Mouse (Mus musculus) midbrain, embryonic 16.5 days (tissue): ENCODE measurements around the gene Cfap58. TPM values are rescaled to one million over a fixed set of nuclear protein-coding genes. Genes with fewer than 3 reads are reported as not detected.

ENCODE experiments used
- ATAC-seq: fragments of 200-750 bp; cut with Nextera tagmentation; 2 replicates; pipeline ENCODE4 v1.8.0; 2017; ENCODE audit warnings: moderate TSS enrichment
- H3K27ac ChIP-seq: fragments of 300-500 bp; sonication (generic); 2 replicates; pipeline ENCODE4 v1.5.1; 2014; ENCODE audit warnings: mild to moderate bottlenecking, low read length, mixed read lengths
- H3K27me3 ChIP-seq: fragments of 300-500 bp; sonication (generic); 2 replicates; pipeline ENCODE4 v1.6.1; 2014; ENCODE audit warnings: low read depth, low read length, mixed read lengths; ENCODE audit not compliant: control insufficient read depth, insufficient read depth
- H3K36me3 ChIP-seq: fragments of 300-500 bp; sonication (generic); 2 replicates; pipeline ENCODE4 v1.6.1; 2014; ENCODE audit warnings: mild to moderate bottlenecking, low read length, moderate library complexity, mixed read lengths; ENCODE audit not compliant: control insufficient read depth, insufficient read depth
- H3K4me1 ChIP-seq: fragments of 300-500 bp; sonication (generic); 2 replicates; pipeline ENCODE4 v1.6.1; 2014; ENCODE audit warnings: mild to moderate bottlenecking, low read length, mixed read lengths; ENCODE audit not compliant: control insufficient read depth, insufficient read depth
- H3K4me2 ChIP-seq: fragments of 300-500 bp; sonication (generic); 2 replicates; pipeline ENCODE4 v1.6.1; 2014; ENCODE audit warnings: mild to moderate bottlenecking, low read length, mixed read lengths
- H3K4me3 ChIP-seq: fragments of 300-500 bp; sonication (generic); 2 replicates; pipeline ENCODE4 v1.5.1; 2014; ENCODE audit warnings: low read depth, mild to moderate bottlenecking, low read length, moderate library complexity, mixed read lengths
- H3K9ac ChIP-seq: fragments of 300-500 bp; sonication (generic); 2 replicates; pipeline ENCODE4 v1.6.1; 2014; ENCODE audit warnings: low read depth, low read length, mixed read lengths
- H3K9me3 ChIP-seq: fragments of 300-500 bp; sonication (generic); replicated peaks from 2 replicates; pipeline ENCODE4 v1.6.1; 2014; ENCODE audit warnings: mild to moderate bottlenecking, low read length, mixed read lengths; ENCODE audit not compliant: control insufficient read depth, poor library complexity, severe bottlenecking
- WGBS: fragments of 180-500 bp; shearing (Covaris S2); extraction: QIAGEN DNeasy Blood & Tissue Kit; methylation state at CpG from one replicate; pipeline ENCODE4 v1.1.7; 2014; 5-methylcytosine and 5-hydroxymethylcytosine counted together
- microRNA-seq: library from miRNA; unstranded; fragments of <30 nt; microRNA quantifications from one replicate; pipeline ENCODE4, GENCODE M21; 2017
- polyA plus RNA-seq: library from polyadenylated mRNA; unstranded; fragments of >200 nt; fragmentation: Nextera tagmentation; extraction: Ambion mirVana; gene quantifications from 2 replicates; pipeline ENCODE4 v1.2.1, GENCODE M21; 2015

The Cfap58 gene
- polyA plus RNA-seq, 1 experiment from 2014 or later: 0.90 TPM

- no peak overlapping the region for H3K4me3 ChIP-seq
- 82% methylated on average over 3 of the region's 3 CpGs for WGBS
- no peak overlapping the region for H3K9ac ChIP-seq
- no peaks in the 10 kb centered on the region for H3K27me3 ChIP-seq
- H3K4me2 ChIP-seq: no peak overlapping the region
- H3K4me1 ChIP-seq: peaks cover 7% of the 10 kb centered on the region; the same call in 1 of the 2 replicates
- ATAC-seq: no peak
- H3K36me3 ChIP-seq: no peaks in the 10 kb centered on the region
- H3K27ac ChIP-seq: no peak overlapping the region
- H3K9me3 ChIP-seq: no peaks in the 10 kb centered on the region
These were observed 111.9 kb downstream of the Cfap58 start for GRCm38 (mm10) chr19:48049361-48049760.

- Histone ChIP-seq H3K36me3 (no peaks in the 10 kb centered on the region), H3K4me2 (no peak overlapping the region), H3K27me3 (no peaks in the 10 kb centered on the region), H3K4me3 (no peak overlapping the region), H3K4me1 (peaks cover 2% of the 10 kb centered on the region; the same call in 1 of the 2 replicates), H3K9ac (no peak overlapping the region), H3K27ac (no peak overlapping the region), H3K9me3 (no peaks in the 10 kb centered on the region)
- no peak for ATAC-seq
- 65% methylated on average over 2 of the region's 2 CpGs for WGBS
These were observed 125.8 kb downstream of the Cfap58 start for GRCm38 (mm10) chr19:48063289-48063688.

- WGBS: 75% methylated on average over 3 of the region's 3 CpGs
- Histone ChIP-seq H3K4me2 (no peak overlapping the region), H3K36me3 (no peaks in the 10 kb centered on the region), H3K4me3 (no peak overlapping the region), H3K9ac (no peak overlapping the region), H3K9me3 (no peaks in the 10 kb centered on the region), H3K27ac (no peak overlapping the region), H3K4me1 (no peaks in the 10 kb centered on the region), H3K27me3 (no peaks in the 10 kb centered on the region)
- no peak for ATAC-seq
These were observed 142.2 kb downstream of the Cfap58 start for GRCm38 (mm10) chr19:48079718-48080117.

- Histone ChIP-seq H3K4me1 (no peaks in the 10 kb centered on the region), H3K9ac (no peak overlapping the region), H3K4me3 (no peak overlapping the region), H3K27me3 (no peaks in the 10 kb centered on the region), H3K27ac (no peak overlapping the region), H3K9me3 (no peaks in the 10 kb centered on the region), H3K36me3 (no peaks in the 10 kb centered on the region), H3K4me2 (no peak overlapping the region)
- WGBS: 76% methylated on average over 4 of the region's 4 CpGs
- no peak for ATAC-seq
These were observed 144.0 kb downstream of the Cfap58 start for GRCm38 (mm10) chr19:48081456-48081855.

Small RNA genes lying within 50 kb of the gene (microRNA-seq; reads per million reads assigned to microRNA genes)
- gene Gm22240: not detected

Other genes with a start within 250 kb of the Cfap58 start
- gene Col17a1, start 245.6 kb upstream of the Cfap58 start, polyA plus RNA-seq: 0.18 and 0.40 TPM in 2 replicates
- gene Sfr1, start 206.0 kb upstream of the Cfap58 start, polyA plus RNA-seq: 156 and 157 TPM in 2 replicates
- 150 and 155 TPM in 2 replicates for gene Gsto1, start 82.7 kb upstream of the Cfap58 start, polyA plus RNA-seq
- gene Gsto2, start 72.1 kb upstream of the Cfap58 start, polyA plus RNA-seq: 1.0 and 1.1 TPM in 2 replicates
- gene Cfap43, start 18.4 kb upstream of the Cfap58 start, polyA plus RNA-seq: 1.7 and 1.9 TPM in 2 replicates
- 3.5 and 4.3 TPM in 2 replicates for gene Itprip, start 18.4 kb upstream of the Cfap58 start, polyA plus RNA-seq